Mouse (Mus musculus) urinary bladder, adult 18-20 months (tissue): ENCODE data around the gene Eva1c.
A peak's percentile ranks its signal among the peaks of the same experiment; 100 is the strongest.
"Not testable (repeated sequence)": the region's sequence is repeated elsewhere in the genome, so short reads cannot be mapped to it uniquely, and the experiment has no call there.

ENCODE experiments used
- DNase-seq, 2 experiments: peaks; one replicate each; pipeline ENCODE4 v3.0.0; 2022; ENCODE audit warnings: low spot score in 2 of 2, mixed read lengths in 2 of 2

Eva1c gene

DNA sequence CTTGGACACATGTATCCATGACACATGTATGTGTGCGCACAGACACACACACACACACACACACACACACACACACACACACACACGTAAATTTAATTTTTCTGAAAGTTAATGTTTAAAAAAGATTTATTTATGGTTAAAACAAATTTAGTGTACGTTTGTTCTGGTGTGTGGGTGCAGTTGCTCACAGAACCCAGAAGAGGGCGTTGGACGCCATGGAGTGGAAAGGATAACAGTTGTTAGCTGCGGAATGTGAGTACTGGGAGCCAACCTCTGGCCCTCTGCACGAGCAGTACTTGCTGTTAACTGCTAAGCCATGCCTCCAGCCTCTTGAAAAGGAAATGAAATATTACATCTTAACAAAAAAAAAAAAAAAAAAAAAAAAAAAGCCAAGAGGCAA is at the start of gene Eva1c:
Gene Eva1c, plus strand, starts transcription at position 263 of the 400 bp plus-strand sequence.
- DNase-seq, result no peak

DNA sequence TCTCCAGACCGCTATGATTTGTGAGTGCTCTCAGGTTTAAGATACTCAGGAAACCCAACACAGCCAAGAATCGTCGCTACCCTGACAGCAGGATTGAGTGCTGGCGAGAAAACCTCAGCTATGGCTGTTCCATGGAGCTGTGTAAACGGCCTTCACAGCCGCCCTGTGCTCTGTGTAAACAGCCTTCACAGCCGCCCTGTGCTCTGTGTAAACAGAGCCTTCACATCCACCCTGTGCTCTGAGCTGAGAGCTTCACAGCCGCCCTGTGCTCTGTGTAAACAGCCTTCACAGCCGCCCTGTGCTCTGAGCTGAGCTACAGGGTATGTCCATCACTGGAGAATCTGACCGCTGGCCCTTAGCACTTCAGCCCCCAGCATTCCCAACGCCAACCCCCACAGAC is 46.7 kb upstream of the Eva1c start:
- DNase-seq, result no peak

DNA sequence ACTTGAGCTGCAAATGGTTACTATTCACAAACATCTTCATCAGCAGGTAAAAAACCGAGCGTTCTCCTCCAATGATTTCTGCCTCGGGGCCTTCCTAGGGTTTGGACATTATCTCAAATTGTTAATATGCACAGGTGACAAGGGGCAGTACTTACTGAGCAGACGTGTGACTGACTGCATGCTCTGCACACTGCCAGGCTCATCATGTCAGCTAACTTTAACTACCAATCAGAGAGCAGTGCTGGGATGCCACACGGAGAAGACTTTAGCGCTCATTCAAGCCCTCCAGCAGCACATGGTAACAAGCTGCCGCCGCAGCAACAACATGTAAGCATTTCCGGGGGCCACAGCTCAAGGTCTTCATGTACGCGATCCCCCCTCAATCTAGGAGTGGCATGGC is 43.2 kb upstream of the Eva1c start:
- DNase-seq, result no peak

DNA sequence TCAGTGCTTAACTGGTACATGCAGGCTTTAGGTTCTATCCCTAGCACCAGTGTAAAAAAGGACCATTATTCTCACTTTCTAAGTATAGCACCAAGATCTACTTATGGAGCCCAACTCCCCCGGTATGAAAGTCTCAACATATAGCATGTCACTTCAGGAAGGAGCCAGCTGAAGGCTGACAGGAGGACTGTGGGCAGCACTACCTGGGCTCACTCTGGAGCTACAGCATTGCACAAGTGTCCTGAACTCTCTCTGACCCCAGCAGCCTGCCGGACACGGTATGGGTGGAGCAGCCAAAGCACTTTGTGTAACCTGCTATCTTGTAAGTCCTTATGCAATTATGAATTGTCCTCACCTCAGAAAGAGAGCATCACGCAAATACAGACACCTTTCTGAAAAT is 41.3 kb upstream of the Eva1c start:
- peak; percentile 17 to 29 for DNase-seq

DNA sequence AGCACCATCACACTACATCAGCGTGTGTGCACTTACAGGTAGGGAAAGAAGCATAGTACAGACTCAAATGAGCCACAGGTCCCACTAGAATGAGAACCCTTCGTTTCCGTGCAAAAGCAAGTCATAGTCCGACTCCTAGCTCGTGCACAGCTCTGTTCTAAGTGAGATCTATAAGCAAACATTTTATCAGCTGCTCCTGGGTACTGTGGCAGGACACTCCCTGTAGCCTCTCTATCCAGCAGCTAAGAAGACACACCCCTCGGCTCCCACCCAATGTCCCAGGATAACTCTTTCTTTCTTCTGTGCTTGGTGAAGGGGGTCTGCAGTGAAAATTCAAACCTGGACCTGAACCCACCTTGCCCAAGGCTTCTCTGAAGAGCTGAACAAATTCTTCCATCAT is 37.9 kb upstream of the Eva1c start:
- DNase-seq, result no peak

DNA sequence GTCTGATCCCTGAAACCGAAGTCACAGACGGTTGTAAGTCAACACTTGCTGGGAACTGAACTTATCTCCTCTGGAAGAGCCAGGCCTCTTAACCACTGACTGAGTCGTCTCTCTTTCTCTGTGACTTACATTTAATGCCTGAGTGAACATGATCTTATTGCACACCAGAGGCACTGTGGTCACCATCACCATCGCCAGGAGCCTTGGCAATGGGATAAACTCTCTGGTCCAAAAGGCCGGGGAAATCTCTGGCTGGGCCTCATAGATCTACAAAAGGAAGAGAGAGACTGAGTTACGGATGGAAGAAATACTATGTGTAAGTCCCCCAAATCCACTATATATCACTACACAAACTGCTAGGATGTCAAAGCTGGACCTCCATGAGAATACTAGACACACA is 35.6 kb upstream of the Eva1c start:
- no peak for DNase-seq

DNA sequence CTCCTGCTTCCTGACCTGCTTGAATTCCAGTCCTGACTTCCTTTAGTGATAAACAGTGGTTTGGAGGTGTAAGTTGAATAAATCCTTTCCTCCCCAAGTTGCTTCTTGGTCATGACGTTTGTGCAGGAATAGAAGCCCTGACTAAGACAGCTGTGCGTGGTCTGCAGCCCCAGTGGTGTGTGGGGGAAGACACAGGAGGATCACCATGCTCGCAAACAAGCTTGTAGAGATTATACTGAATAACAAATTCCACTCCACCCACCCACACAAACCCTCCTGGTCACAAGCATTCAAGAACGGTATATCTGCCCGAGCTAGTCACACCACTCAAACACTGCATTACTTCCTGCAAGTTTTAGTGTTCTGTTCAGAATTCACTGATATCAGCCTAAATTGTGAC is 34.5 kb upstream of the Eva1c start:
- no peak for DNase-seq

DNA sequence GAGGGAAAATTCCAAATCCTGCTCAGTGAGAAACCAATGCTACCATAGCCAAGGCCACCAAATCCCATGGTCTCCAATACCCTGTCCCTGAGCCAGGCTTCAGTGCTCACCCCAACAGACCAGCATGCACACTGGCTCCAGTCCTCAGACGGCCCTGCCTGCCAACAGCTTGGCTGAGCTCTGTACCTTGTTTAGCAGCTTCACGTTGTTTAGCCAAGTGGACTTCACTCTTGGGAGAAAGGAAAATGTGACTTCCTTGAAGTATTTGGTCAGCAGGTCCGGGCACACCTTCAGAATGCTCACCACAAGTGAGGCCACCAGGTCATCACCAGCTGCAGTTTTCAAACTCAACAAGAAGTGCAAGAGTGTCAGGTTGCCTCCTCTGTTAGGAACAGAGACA is 34.0 kb upstream of the Eva1c start:
- no peak for DNase-seq

DNA sequence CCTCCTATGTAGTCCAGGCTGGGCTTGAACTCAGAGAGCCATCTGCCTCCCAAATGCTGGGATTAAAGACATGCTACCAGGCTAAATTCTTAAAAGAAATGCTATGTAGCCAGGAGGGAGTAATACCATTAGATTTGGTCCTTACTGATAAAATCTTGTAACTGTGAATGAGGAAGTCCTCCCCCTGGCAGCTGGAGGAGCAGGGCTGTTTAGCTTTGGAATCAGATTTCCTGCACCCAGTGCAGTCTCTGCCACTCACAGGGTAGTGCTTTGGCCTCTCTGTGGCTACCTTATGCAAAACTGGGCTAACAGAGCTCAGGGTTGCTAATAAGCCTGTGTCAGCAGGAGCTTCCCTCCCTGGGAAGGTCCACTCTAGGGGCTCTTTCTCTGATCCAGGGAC is 31.8 kb upstream of the Eva1c start:
- DNase-seq, result no peak

DNA sequence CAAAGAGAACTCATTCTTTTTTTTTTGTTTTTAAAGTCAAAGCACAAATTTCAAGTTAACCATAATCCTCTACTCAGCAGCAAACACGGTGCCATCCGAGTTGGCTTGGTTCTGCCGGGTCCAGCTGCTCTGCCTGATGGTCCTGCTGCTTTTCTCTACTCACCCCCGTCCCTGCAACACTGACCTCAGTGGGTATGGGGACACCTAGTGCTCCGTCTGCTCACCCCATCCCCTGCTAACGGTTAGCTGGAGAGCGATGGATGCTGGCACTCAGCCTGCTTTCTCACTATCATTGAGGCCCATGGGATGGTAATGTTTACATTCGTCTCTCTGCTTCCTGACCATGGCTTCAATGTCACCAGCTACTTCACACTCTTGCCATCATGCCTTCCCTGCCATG is 28.1 kb upstream of the Eva1c start:
- DNase-seq, result no peak

DNA sequence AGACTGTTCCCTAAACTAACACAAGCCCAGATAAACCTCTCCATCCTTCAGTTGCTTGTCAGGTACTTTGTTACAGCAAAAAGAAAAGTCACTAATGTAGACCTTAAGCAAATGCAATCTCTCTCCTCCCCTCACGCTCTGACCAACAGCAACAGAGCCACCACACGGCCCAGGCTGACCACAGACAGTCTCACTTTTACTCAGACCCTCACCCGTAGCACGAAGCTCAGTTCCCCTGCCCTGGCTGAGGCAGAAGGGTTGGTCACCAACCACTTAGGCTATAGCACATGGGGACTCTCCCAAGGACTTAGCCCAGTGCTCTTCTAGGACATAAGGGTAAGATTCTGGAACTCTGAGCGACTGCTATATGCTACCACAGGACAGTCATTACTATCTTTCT is 27.7 kb upstream of the Eva1c start:
- no peak for DNase-seq

DNA sequence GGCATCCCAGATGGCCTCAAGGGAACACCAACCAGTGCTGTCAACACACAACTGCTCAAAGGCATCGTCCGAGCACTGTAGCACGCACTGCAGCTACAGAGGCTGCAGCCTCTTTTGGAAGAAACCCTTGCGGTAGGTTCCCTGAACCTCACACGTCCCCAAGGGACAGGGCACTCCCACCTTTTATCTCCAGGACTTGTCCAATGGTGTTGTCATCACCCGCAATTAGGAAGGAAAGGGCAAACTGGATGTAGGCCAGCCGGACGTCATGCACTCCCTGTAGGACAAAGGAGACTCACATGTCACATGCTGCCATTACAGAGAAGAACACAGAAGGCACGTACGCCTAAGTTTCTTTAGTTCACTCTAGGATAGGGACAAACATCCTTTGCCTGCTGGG is 26.7 kb upstream of the Eva1c start:
- DNase-seq, result no peak

DNA sequence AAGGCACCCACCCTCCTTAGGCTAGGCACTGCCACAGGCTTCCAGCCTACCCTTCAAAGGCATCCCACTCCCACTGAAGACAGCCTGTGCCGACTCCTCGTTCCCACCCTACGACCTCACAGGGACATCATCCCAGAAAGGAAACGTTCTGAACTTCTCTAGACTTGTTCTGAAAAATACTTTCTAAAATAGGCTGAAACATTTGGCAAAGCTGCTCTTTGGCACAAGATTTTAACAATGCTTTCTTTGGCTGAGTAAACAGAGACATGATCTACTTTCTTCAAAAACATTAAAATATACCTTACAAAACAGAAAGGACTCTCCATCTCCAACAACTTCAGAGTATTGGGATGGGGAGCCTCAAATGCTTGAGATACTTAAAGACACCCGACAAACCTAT is 25.3 kb upstream of the Eva1c start:
- no peak for DNase-seq

DNA sequence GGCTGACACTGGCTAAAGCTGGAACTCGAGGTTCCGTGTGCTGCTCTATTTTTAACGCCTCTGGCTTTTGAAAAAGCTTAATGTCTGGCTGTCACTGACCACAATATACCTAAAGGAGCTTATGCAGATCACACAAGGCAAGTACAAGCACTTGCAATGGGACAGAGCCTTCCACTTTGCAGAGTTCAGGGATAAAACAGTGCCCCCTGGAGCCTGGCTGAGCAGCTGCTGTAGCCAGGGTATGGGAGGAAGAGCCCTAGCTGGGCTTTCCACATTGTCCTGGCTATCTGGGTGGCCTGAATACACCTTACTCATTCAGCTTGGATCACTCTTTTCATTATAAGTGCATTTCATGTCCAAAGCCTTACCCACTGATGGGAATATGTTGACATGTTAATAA is 24.6 kb upstream of the Eva1c start:
- no peak for DNase-seq

DNA sequence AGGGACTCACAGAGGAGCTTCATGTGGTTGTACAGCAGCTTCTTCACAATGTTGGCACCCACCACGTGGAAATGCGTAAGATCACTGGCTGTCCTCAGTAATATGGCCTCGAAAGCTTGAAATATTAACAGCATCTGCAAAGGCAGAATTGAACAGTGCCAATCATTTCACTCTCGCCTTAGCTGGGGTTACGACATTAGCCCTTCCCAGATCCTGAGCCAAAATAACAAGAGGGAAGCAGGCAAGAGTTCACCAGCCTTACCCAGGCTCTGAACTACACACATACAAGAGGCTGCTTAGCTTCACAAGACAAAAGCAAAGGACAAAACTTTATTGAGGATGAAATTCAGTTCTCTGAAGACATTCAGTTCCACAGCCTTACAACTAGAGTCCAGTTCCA is 22.1 kb upstream of the Eva1c start:
- no peak for DNase-seq

DNA sequence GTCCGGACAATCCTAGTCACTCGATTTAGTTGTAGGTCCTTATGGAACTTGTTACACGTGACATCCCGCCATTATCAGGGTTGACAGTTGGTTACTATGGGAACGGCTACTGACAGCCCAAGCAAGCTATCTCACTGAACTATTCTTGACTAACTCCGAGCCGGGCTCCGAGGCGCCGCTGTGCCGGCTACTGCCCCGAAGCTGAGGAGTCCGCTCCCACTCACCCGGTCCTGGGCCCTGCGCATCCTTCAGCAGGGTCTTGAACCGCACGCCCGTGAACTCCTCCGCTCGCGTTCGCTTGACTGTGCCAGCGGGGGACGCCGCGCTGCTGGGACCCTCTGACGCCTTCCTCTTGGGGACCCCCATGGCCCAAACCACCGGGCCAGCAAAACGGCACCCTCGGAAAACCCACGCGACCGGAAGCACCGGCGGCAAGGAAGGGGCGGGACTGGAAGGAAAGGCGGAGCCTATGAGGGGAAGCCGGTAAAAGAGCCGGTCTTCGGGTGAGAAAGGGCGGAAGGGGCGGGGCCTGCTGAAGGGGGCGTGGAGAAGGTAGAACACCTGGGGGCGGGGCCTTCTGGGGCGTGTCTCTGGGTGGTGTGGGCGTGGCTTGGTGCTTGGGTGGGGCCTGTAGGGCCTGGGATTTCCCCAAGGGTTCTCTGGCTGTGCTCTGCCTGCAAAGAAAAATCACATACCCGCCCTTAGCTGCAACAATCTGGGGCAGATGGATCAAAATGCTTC is 16.4 kb upstream of the Eva1c start, which contains the start of gene Urb1:
Gene Urb1, minus strand, starts transcription at position 439 of the 741 bp plus-strand sequence.
- DNase-seq, result peak; percentile 98 to 100

DNA sequence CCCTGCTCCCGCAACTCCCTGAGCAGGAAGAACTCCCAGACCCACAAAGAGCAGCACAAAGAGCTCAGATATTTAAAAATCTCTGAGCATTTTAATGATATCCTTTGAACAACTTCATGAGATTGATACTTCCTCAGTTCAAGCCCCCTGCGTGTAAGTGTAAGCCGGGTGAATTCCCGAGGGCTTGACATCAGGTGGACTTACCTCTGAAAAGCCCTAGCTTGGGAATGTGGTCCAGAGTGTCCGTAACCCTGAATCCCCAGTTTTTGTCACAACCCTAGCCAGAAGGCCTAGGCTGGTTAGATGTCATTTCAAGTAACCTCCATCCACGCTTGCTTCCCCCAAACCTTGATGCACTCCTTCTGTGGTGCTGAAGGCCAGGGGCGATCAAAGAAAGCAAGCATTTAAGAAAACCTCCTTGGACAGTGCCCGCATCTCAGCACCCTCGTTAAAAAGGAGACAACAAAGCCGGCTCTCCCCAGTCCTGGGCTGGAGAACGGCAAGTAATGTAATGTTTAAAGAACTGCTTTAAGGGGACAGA is 15.7 kb upstream of the Eva1c start:
- DNase-seq, result peak in 1 of 2 experiments; percentile 8

DNA sequence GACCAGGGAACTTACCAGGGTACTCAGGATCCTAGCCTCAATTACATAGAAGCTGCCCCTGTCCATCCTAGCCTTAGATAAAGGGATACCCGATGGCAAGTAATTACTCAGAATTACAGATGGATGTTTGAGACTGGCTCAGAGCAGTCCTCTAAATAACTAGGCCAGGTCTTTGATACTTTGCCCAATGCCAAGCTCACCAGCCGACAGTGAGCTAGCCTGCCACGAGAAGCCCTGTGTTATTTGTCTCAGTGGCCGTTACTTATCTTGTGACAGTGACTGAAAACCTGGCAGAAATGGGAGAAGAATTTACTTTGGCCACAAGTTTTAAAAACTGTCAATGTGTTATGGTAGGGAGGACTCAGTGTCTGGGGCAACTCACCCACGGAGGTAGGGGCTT is 14.4 kb upstream of the Eva1c start:
- DNase-seq, result no peak

DNA sequence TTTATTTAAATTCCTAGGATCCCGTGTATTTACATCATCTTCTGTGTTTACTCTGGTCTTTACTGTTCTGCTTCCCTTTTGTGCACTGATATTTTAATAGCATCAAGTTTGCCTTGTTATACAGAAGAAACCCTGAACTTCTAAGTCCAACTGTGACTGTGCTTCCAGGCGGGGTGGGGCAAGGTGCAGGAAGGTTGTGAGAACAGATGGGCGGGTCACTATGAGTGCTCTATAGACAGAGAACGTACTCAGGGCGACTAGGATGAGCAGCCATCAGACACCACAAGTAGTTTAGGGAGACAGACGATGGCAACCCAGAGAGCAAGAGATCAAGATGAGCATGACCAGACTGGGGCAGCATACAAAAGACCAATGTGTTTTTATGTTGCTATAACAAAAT is 6.2 kb upstream of the Eva1c start:
- no peak for DNase-seq

DNA sequence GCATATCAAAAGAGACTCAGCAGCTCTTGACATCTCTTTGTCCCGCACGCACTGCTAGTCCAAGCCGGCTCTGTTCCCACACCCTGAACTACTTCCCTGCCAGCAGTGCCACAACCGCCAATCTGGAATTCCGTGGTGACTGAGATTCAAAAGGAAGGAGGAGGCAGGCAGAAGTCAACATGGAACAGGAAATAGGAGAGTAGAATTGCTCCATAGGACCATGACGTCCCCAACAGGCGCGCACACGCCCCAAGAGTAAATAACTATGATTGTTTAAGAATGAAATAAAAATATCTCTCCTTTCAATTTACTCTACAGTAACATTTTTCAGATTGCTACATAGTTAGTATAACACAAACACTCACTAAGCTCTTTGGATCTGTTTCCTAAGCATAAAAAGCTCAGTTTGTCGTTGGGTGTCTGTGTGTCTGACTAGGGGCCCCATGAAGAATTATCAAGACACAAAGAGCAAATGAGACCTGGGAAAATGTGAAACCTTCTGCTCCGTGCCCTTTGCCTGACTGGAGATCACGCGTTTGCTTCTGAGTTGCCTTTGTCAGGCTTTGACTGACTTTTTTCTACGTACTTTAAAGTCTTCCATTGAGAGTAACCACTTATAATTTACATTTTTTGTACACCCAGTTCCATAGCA is 5.3 kb upstream of the Eva1c start:
- peak; percentile 28 to 46 for DNase-seq

DNA sequence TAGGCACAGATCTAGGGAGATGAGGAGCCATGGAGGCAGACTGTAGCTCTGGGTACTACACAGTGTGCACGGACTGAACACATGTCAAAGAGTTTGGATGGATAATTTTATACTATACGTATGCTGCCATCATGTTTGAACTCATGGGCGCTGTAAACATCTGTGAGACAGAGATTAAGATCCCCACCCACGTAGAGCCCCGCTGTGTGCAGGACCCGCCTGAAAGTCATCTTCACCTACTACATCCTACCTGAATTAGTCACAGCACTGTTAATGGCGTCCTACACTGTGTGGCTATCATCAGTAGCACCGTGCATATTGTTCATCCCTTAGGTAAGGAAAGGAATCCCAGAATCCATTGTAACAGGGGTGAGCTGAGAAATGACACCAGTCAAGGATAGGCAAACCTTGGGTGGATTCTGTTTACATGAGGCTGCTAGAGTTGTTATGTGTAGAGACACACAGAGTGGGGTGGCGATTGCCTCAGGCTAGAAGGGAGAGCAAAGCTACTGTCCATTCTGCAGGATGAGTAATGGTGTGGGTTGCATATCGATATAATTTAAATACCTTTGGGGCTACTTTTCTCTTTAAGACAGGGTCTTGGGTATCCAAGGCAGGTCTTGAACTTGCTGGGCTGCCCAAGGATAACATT is 4.1 kb upstream of the Eva1c start:
- no peak for DNase-seq

DNA sequence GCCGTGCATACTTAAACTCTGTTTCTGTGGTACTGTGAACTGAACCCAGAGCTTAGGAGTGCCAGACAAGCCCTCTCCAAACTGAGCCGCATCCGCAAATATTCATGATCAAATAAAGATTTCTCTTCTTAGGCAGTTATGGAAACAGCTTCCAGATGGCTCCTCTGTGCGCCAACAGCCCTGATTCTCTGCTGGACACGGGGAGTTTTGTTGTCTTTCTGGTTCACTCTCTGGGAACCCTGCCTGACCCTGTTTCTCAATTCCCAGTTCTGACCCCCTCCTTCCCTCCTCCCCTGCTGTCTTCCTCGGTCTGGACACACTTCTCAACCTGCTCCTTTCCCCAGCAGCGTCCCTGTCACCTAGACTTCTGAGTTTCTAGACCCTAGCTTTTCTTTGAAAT is 3.5 kb upstream of the Eva1c start:
- DNase-seq, result peak in 1 of 2 experiments; percentile 44

DNA sequence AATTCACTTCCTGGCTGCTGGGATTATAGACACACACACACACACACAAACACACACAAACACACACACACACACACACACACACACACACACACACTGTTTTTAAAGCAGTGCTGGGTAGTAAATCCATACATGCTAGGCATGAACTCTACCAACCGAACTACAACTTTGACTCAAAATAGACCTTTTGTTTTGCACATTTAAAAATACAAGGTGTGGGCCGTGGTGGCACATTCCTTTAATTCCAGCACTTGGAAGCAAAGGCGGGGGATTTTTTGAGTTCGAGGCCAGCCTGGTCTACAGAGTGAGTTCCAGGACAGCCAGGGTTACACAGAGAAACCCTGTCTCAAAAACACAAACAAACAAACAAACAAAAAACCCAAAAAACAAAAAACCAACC is 2.5 kb upstream of the Eva1c start:
- DNase-seq, result not testable (repeated sequence)
